Mouse (Mus musculus): ENCODE results near the gene Tmeff1. TPM values are rescaled to one million over a fixed set of nuclear protein-coding genes. Genes with fewer than 3 reads are reported as not detected.

Gene Tmeff1
- polyA plus RNA-seq, 1 experiment = 7.9 TPM

- TF ChIP-seq CTCF (IDR thresholded peaks at IDR 0.05; ENCODE audit: control insufficient read depth, insufficient read depth, low read length) = no peak
- TF ChIP-seq POLR2A (IDR thresholded peaks at IDR 0.05; ENCODE audit: borderline replicate concordance, control insufficient read depth, low read depth, low read length) = no peak
- WGBS = 75% methylated on average over 6 of the region's 6 CpGs
- Histone ChIP-seq H3K4me3 (replicated peaks; ENCODE audit: control insufficient read depth, low read depth, low read length) (no peak overlapping the region), H3K4me1 (ENCODE audit: control insufficient read depth, insufficient read depth, low read length) (no peaks in the 10 kb centered on the region), H3K27ac (ENCODE audit: control insufficient read depth, insufficient read depth, low read depth, low read length, poor library complexity) (no peak overlapping the region)
Measured at GRCm38 (mm10) chr4:48688148-48688547, 103.2 kb downstream of the Tmeff1 start.

- 70% methylated on average over 9 of the region's 9 CpGs for WGBS
- TF ChIP-seq POLR2A (IDR thresholded peaks at IDR 0.05; ENCODE audit: borderline replicate concordance, control insufficient read depth, low read depth, low read length) (no peak), CTCF (IDR thresholded peaks at IDR 0.05; ENCODE audit: control insufficient read depth, insufficient read depth, low read length) (no peak)
- Histone ChIP-seq H3K4me1 (ENCODE audit: control insufficient read depth, insufficient read depth, low read length) (no peaks in the 10 kb centered on the region), H3K4me3 (replicated peaks; ENCODE audit: control insufficient read depth, low read depth, low read length) (no peak overlapping the region), H3K27ac (ENCODE audit: control insufficient read depth, insufficient read depth, low read depth, low read length, poor library complexity) (no peak overlapping the region)
Measured at GRCm38 (mm10) chr4:48690640-48691039, 105.7 kb downstream of the Tmeff1 start.

DNA sequence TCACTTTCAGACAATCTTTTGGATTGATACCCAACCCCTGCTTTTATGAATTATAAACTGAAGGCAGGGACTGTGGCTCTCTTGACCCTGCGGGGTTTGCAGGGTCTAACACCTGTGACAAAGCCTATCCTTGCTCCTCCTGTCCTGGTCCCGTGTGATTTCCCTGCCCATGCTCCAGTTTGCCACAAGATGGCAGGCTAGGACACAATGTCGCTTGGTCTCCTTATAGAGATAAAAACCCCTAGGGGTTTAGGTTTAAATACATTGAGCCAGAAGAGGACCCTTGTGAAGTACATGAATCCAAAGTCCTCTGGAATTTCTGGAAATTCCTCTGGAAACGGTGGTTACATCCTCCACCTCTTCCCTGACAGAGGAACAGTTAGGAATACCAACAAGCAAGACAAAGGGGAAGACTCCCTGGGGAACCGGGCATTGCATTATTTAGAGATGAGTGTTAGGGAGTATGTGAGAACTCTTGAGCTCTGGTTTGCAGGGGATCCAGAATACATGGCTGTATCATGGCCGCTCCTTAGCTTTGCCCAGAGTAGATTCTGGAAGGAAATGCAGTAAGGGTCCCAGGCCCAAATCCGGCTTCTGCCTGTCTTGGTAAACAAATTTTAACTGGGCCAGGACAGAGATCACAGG is 106.9 kb downstream of the Tmeff1 start:
- Histone ChIP-seq H3K4me3 (replicated peaks; ENCODE audit: control insufficient read depth, low read depth, low read length) (no peak overlapping the region), H3K4me1 (ENCODE audit: control insufficient read depth, insufficient read depth, low read length) (no peaks in the 10 kb centered on the region), H3K27ac (ENCODE audit: control insufficient read depth, insufficient read depth, low read depth, low read length, poor library complexity) (no peak overlapping the region)
- TF ChIP-seq CTCF (IDR thresholded peaks at IDR 0.05; ENCODE audit: control insufficient read depth, insufficient read depth, low read length) (peak; percentile 52), POLR2A (IDR thresholded peaks at IDR 0.05; ENCODE audit: borderline replicate concordance, control insufficient read depth, low read depth, low read length) (no peak)
- WGBS = 45% methylated on average over 7 of the region's 7 CpGs

DNA sequence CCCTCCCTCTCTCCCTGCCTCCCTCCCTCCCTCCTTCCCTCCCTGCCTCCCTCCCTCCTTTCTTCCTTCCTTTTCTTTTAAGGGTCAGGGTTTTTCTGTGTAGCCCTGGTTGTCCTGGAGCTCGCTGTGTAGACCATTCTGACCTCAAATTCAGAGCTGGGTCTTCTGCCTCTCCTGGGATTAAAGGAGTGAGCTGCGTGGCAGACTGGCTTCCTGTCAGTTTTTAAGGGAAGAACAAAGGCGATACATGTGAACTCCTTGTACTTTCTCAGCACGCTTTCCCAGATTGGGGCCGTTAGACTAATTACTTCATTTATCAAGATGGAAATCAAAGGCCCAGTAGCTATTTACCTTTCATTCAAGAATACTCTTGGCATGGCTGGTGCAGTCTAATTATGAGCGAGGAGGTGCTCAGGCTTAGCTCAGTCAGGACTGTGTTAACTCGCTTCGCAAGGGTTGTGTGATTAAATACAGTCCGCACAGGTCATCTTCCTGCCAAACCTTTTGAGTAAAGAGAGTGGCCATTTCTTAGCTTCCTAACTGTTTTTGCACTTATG is 107.8 kb downstream of the Tmeff1 start:
- WGBS = 73% methylated on average over 9 of the region's 9 CpGs
- Histone ChIP-seq H3K4me3 (replicated peaks; ENCODE audit: control insufficient read depth, low read depth, low read length) (no peak overlapping the region), H3K27ac (ENCODE audit: control insufficient read depth, insufficient read depth, low read depth, low read length, poor library complexity) (no peak overlapping the region), H3K4me1 (ENCODE audit: control insufficient read depth, insufficient read depth, low read length) (no peaks in the 10 kb centered on the region)
- TF ChIP-seq POLR2A (IDR thresholded peaks at IDR 0.05; ENCODE audit: borderline replicate concordance, control insufficient read depth, low read depth, low read length) (no peak), CTCF (IDR thresholded peaks at IDR 0.05; ENCODE audit: control insufficient read depth, insufficient read depth, low read length) (no peak)

DNA sequence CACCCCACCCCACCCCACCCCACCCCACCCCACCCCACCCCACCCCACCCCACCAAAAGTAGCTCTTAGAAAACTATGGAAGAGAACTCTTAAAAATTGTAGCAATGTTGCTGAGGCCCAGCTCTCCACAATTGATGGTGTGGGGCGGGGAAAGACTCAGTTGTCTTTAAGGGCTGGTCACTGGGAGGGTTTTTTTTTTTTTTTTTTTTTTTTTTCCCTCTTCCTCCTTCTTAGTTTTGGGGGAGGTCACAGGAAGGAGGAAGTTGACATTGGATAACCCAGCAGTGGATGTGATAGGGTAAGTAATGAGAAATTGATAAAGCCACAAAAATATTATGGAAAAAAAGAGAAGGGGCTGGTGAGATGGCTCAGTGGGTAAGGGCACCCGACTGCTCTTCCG is 111.7 kb downstream of the Tmeff1 start:
- H3K4me3 ChIP-seq (replicated peaks; ENCODE audit: control insufficient read depth, low read depth, low read length) = no peak overlapping the region
- 74% methylated on average over 3 of the region's 3 CpGs for WGBS
- H3K27ac ChIP-seq (ENCODE audit: control insufficient read depth, insufficient read depth, low read depth, low read length, poor library complexity) = no peak overlapping the region
- H3K4me1 ChIP-seq (ENCODE audit: control insufficient read depth, insufficient read depth, low read length) = no peaks in the 10 kb centered on the region
- TF ChIP-seq CTCF (IDR thresholded peaks at IDR 0.05; ENCODE audit: control insufficient read depth, insufficient read depth, low read length) = no peak
- no peak for TF ChIP-seq POLR2A (IDR thresholded peaks at IDR 0.05; ENCODE audit: borderline replicate concordance, control insufficient read depth, low read depth, low read length)

DNA sequence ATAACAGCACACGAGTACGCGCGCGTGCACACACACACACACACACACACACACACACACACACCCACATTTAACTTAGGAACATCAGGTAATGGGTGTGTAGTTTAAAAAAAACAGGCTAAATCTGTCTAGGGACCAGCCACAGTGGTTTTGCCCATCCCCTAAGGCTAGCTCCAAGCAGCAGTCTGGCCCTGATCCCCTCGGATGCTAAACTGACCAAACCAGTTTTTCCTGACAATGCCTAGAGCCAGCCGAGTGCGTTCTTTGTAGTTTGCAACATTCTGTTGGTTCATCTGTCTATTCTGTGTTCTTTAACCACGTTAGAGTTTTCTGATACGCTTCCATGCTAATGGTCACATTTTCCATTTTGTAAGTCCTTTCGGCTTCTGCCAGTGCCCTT is 112.3 kb downstream of the Tmeff1 start:
- H3K4me3 ChIP-seq (replicated peaks; ENCODE audit: control insufficient read depth, low read depth, low read length) = no peak overlapping the region
- WGBS = 89% methylated on average over 11 of the region's 11 CpGs
- TF ChIP-seq CTCF (IDR thresholded peaks at IDR 0.05; ENCODE audit: control insufficient read depth, insufficient read depth, low read length) (no peak), POLR2A (IDR thresholded peaks at IDR 0.05; ENCODE audit: borderline replicate concordance, control insufficient read depth, low read depth, low read length) (no peak)
- no peak overlapping the region for H3K27ac ChIP-seq (ENCODE audit: control insufficient read depth, insufficient read depth, low read depth, low read length, poor library complexity)
- H3K4me1 ChIP-seq (ENCODE audit: control insufficient read depth, insufficient read depth, low read length) = no peaks in the 10 kb centered on the region

Other genes with a start within 250 kb of the Tmeff1 start
- gene Tex10, start 111.7 kb upstream of the Tmeff1 start, polyA plus RNA-seq (2011; ENCODE audit: insufficient read depth, insufficient read length, low replicate concordance, missing spikeins) = 6.9 and 17.4 TPM in 2 replicates
- 2.9 and 16.3 TPM in 2 replicates for gene Msantd3, start 45.2 kb upstream of the Tmeff1 start, polyA plus RNA-seq (2011; ENCODE audit: insufficient read depth, insufficient read length, low replicate concordance, missing spikeins)
- gene Cavin4, start 78.3 kb downstream of the Tmeff1 start, polyA plus RNA-seq (2011; ENCODE audit: insufficient read depth, insufficient read length, low replicate concordance, missing spikeins) = not detected in 2 replicates